Mouse (Mus musculus) brain, embryonic 14.5 days (tissue): ENCODE results near the gene Ccdc159.

Experiments used
- CTCF ChIP-seq: fragments of 200-500 bp; IDR thresholded peaks from 2 replicates; pipeline ENCODE4 v1.5.1; 2012; ENCODE audit warnings: inconsistent platforms, mild to moderate bottlenecking, moderate library complexity, borderline replicate concordance; ENCODE audit not compliant: insufficient read depth, insufficient read length; ENCODE audit errors: extremely low read depth
- POLR2A ChIP-seq: fragments of 200-500 bp; IDR thresholded peaks from 2 replicates; pipeline ENCODE4 v1.6.1; 2012; ENCODE audit warnings: mild to moderate bottlenecking, inconsistent platforms, borderline replicate concordance; ENCODE audit not compliant: poor library complexity, insufficient read depth, insufficient read length, severe bottlenecking; ENCODE audit errors: extremely low read depth

GRCm38 (mm10) chr9:21977331-21977730 is 50.1 kb downstream of the Ccdc159 start:
- TF ChIP-seq POLR2A = no peak
- TF ChIP-seq CTCF = no peak
